Mouse (Mus musculus) midbrain, embryonic 13.5 days (tissue): ENCODE results near the gene Hus1b. TPM values are rescaled to one million over a fixed set of nuclear protein-coding genes. Genes with fewer than 3 reads are reported as not detected.
A peak's percentile ranks its signal among the peaks of the same experiment; 100 is the strongest.

Source experiments
- ATAC-seq: fragments of 200-750 bp; cut with Nextera tagmentation; 2 replicates; pipeline ENCODE4 v1.8.0; 2017; ENCODE audit warnings: mild to moderate bottlenecking, moderate TSS enrichment, moderate library complexity
- H3K27ac ChIP-seq: fragments of 300-500 bp; sonication (generic); 2 replicates; pipeline ENCODE4 v1.5.1; 2015; ENCODE audit warnings: inconsistent platforms, mild to moderate bottlenecking, moderate library complexity
- H3K27me3 ChIP-seq: fragments of 300-500 bp; sonication (generic); 2 replicates; pipeline ENCODE4 v1.6.1; 2015; ENCODE audit warnings: mild to moderate bottlenecking, inconsistent platforms
- H3K36me3 ChIP-seq: fragments of 300-500 bp; sonication (generic); 2 replicates; pipeline ENCODE4 v1.6.1; 2015; ENCODE audit warnings: mild to moderate bottlenecking, inconsistent platforms
- H3K4me1 ChIP-seq: fragments of 300-500 bp; sonication (generic); replicated peaks from 2 replicates; pipeline ENCODE4 v1.6.1; 2015; ENCODE audit warnings: inconsistent platforms
- H3K4me2 ChIP-seq: fragments of 300-500 bp; sonication (generic); replicated peaks from 2 replicates; pipeline ENCODE4 v1.6.1; 2015; ENCODE audit warnings: moderate library complexity, mild to moderate bottlenecking, inconsistent platforms
- H3K4me3 ChIP-seq: fragments of 300-500 bp; sonication (generic); replicated peaks from 2 replicates; pipeline ENCODE4 v1.5.1; 2015; ENCODE audit warnings: mild to moderate bottlenecking, inconsistent platforms
- H3K9ac ChIP-seq: fragments of 300-500 bp; sonication (generic); replicated peaks from 2 replicates; pipeline ENCODE4 v1.6.1; 2015; ENCODE audit warnings: mild to moderate bottlenecking, inconsistent platforms
- H3K9me3 ChIP-seq: fragments of 300-500 bp; sonication (generic); 2 replicates; pipeline ENCODE4 v1.6.1; 2016; ENCODE audit warnings: mild to moderate bottlenecking, inconsistent platforms
- WGBS: fragments of 180-500 bp; shearing (Covaris S2); methylation state at CpG from one replicate; pipeline ENCODE4 v1.1.7; 2015; 5-methylcytosine and 5-hydroxymethylcytosine counted together
- polyA plus RNA-seq: library from polyadenylated mRNA; unstranded; fragments of >200 nt; fragmentation: Nextera tagmentation; extraction: Ambion mirVana; gene quantifications from 2 replicates; pipeline ENCODE4 v1.2.1, GENCODE M21; 2015

Gene Hus1b
- polyA plus RNA-seq, 1 experiment from 2014 or later = not detected

DNA sequence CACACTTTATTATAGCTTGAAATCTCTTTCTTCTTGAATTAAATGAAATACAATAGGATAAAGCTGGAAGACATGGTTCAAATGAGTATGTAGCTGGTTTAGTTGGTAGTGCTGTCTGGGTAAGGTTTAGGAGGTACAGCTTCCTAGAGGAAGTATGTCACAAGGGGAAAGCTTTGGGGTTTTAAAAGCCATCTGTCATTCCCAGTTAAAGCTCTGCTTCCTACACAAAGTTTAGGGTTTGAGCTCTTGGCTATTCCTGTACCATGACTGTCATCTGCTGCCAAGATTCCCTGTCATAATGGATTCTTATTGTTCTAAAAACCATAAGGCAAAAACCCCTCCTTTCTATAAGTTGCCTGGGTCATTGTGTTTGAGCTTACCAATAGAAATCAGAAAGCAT lies 1.8 kb downstream of the Hus1b start:
- no peak for ATAC-seq
- Histone ChIP-seq H3K4me2 (no peak overlapping the region), H3K4me1 (no peaks in the 10 kb centered on the region), H3K4me3 (no peak overlapping the region), H3K9me3 (no peaks in the 10 kb centered on the region), H3K9ac (no peak overlapping the region), H3K27ac (no peak overlapping the region), H3K36me3 (peaks cover 5% of the 10 kb centered on the region; the same call in 1 of the 2 replicates), H3K27me3 (no peaks in the 10 kb centered on the region)

DNA sequence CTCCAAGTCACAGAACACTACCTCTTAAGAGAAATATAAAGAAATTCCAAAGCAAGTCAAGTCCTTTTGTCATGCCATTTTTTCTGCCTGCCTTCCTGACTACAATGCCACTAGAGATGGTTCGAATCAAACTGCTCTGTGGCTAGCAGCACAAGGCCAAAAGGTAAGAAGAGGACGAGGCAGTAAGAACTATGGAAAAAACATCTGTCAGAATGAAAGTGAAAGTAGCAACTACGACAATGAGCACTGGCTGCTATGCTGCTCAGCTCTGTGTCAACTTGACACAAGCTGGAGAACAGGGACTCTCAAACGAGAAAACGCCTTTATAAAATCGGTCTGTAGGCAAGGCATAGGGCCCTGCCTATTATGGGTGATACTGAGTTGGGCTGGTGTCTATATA lies 14.6 kb downstream of the Hus1b start:
- Histone ChIP-seq H3K4me3 (no peak overlapping the region), H3K9ac (no peak overlapping the region), H3K36me3 (peaks cover 7% of the 10 kb centered on the region; the same call in 1 of the 2 replicates), H3K9me3 (no peaks in the 10 kb centered on the region), H3K27me3 (no peaks in the 10 kb centered on the region), H3K4me2 (no peak overlapping the region), H3K27ac (no peak overlapping the region), H3K4me1 (no peaks in the 10 kb centered on the region)
- 81% methylated on average over 6 of the region's 6 CpGs for WGBS
- ATAC-seq = no peak

DNA sequence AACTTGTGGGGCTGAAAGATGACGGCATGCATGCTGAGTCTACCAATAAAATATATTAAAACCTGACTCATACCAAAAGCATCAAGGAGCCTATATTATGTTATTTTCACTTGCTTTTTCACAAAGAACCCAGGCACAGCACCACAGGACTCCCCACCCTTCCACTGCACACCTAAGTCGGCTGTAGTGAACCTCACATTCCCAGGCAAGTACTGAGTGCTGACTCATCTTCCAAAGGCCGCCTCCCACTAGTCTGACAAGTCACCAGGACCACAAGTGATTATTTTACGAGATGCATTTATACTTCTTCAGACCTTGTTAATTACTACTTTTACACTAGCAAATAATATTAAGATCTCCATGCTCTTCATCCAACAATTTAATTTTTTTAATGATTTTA lies 15.9 kb downstream of the Hus1b start:
- Histone ChIP-seq H3K9me3 (no peaks in the 10 kb centered on the region), H3K27me3 (no peaks in the 10 kb centered on the region), H3K36me3 (peaks cover 7% of the 10 kb centered on the region; the same call in 1 of the 2 replicates), H3K4me3 (no peak overlapping the region), H3K9ac (no peak overlapping the region), H3K27ac (no peak overlapping the region), H3K4me2 (no peak overlapping the region), H3K4me1 (no peaks in the 10 kb centered on the region)
- no peak for ATAC-seq
- WGBS = 86% methylated on average over 4 of the region's 4 CpGs

DNA sequence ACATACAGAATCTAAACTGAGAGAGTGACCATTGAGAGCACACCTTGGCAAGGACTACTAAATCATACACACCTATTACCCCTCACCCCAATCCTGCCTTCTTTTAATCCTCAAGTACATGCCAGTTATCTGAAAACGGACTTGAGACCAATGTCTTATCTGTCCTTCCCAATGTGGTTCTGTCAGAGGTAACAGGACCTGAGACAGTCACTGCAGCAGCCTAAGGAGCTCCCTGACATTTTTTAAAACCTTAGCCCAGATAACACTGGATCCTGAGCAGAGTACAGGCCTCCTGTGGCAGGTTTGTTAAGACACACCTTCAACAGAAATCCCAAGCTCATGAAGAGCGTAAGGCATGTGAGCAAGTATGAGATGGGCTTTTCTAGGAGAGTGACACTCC lies 18.4 kb downstream of the Hus1b start:
- no peak overlapping the region for H3K4me2 ChIP-seq
- no peak overlapping the region for H3K4me3 ChIP-seq
- H3K36me3 ChIP-seq = peaks cover 11% of the 10 kb centered on the region; the same call in 1 of the 2 replicates
- no peak for ATAC-seq
- H3K9ac ChIP-seq = no peak overlapping the region
- H3K27ac ChIP-seq = no peak overlapping the region
- H3K4me1 ChIP-seq = no peaks in the 10 kb centered on the region
- H3K9me3 ChIP-seq = no peaks in the 10 kb centered on the region
- 92% methylated on average over 2 of the region's 2 CpGs for WGBS
- no peaks in the 10 kb centered on the region for H3K27me3 ChIP-seq

DNA sequence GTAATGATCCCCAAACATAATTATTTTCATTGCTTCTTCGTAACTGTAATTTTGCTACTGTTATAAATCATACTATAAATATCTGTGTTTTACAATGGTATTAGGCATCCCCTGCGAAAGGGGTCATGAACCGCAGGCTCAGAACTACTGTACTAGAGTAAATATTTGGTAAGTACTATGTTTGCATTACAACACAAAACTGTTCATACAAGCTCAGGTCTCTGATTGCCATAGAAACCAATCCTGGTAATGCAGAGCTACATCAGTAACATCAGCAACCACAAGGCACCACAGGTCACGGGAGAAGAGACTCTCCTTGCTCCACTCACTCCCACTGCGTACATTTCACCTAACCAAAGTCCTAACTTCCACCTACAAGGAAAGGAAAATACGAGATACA lies 23.3 kb downstream of the Hus1b start:
- H3K36me3 ChIP-seq = peaks cover 18% of the 10 kb centered on the region
- no peaks in the 10 kb centered on the region for H3K27me3 ChIP-seq
- no peaks in the 10 kb centered on the region for H3K9me3 ChIP-seq
- H3K4me3 ChIP-seq = no peak overlapping the region
- no peak overlapping the region for H3K27ac ChIP-seq
- 89% methylated on average over 6 of the region's 6 CpGs for WGBS
- no peak overlapping the region for H3K9ac ChIP-seq
- no peak for ATAC-seq
- H3K4me2 ChIP-seq = no peak overlapping the region
- no peaks in the 10 kb centered on the region for H3K4me1 ChIP-seq

DNA sequence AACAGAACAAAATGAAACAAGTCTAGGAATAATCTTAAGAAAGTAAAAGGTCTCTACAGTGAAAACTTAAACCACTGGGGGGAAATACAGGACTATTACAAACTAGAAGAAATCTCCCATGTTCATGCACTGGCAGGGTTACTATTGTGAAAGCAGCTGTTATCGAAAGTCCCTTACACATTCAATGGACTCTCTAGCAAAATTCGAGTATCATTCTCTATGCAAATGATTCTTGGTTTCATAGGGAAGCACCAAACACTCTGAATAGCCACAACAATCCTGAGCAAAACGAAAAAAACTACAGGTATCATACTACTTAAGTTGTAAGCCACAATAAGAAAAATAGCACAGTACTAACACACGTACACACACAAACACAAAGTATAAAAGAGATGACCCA lies 25.6 kb downstream of the Hus1b start:
- H3K4me3 ChIP-seq = no peak overlapping the region
- no peak overlapping the region for H3K27ac ChIP-seq
- H3K36me3 ChIP-seq = peaks cover 19% of the 10 kb centered on the region
- no peak for ATAC-seq
- 85% methylated on average over 4 of the region's 4 CpGs for WGBS
- no peak overlapping the region for H3K4me2 ChIP-seq
- H3K4me1 ChIP-seq = no peaks in the 10 kb centered on the region
- H3K9me3 ChIP-seq = no peaks in the 10 kb centered on the region
- H3K9ac ChIP-seq = no peak overlapping the region
- H3K27me3 ChIP-seq = no peaks in the 10 kb centered on the region

DNA sequence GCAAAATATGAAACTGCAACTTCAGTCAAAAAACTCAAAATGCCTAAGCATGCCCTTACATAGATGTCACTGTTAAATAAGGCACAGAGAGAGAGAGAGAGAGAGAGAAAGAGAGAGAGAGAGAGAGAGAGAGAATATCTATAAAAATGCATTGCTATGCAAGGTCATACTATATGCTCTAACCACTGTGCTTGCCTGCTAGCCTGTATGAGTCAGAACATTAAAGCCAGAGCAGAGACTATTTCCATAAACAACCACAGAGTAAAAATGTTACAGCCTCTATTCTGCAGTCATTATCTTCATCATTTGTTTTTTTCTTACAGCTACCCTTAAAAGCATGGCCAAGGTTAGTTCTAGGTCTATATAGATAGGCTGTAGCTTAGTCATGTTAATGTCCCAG lies 33.8 kb downstream of the Hus1b start:
- no peak overlapping the region for H3K9ac ChIP-seq
- H3K27me3 ChIP-seq = no peaks in the 10 kb centered on the region
- H3K27ac ChIP-seq = no peak overlapping the region
- no peak overlapping the region for H3K4me3 ChIP-seq
- H3K9me3 ChIP-seq = no peaks in the 10 kb centered on the region
- no peak overlapping the region for H3K4me2 ChIP-seq
- H3K36me3 ChIP-seq = peaks cover 9% of the 10 kb centered on the region; the same call in 1 of the 2 replicates
- H3K4me1 ChIP-seq = peaks cover 4% of the 10 kb centered on the region; the same call in 1 of the 2 replicates
- no peak for ATAC-seq

DNA sequence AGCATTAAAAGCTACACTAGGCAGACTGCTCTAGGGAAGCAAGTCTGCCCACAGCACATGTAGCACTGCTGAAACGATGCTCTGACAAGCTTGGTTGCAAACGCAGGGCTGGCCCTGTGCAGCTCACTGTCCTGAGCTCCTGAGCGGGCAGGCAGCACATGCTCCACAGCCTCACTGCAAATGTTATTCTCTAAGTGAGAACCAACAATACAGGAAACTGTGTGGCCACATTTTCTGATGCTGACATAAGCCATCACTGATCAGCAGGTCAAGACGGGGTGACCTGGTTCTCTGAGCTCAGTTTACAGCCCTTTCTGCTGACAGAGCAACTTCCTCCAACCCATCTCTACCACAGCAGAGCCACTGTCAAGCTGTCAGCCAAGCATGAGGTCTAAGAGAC lies 34.5 kb downstream of the Hus1b start:
- Histone ChIP-seq H3K9me3 (no peaks in the 10 kb centered on the region), H3K27ac (no peak overlapping the region), H3K4me3 (no peak overlapping the region), H3K4me2 (no peak overlapping the region), H3K27me3 (no peaks in the 10 kb centered on the region), H3K9ac (0 out of 2 replicates have a peak overlapping the region, but pooled peaks have one; percentile 3), H3K4me1 (peaks cover 4% of the 10 kb centered on the region; the same call in 1 of the 2 replicates), H3K36me3 (peaks cover 11% of the 10 kb centered on the region)
- WGBS = 25% methylated on average over 4 of the region's 4 CpGs
- ATAC-seq = no peak

DNA sequence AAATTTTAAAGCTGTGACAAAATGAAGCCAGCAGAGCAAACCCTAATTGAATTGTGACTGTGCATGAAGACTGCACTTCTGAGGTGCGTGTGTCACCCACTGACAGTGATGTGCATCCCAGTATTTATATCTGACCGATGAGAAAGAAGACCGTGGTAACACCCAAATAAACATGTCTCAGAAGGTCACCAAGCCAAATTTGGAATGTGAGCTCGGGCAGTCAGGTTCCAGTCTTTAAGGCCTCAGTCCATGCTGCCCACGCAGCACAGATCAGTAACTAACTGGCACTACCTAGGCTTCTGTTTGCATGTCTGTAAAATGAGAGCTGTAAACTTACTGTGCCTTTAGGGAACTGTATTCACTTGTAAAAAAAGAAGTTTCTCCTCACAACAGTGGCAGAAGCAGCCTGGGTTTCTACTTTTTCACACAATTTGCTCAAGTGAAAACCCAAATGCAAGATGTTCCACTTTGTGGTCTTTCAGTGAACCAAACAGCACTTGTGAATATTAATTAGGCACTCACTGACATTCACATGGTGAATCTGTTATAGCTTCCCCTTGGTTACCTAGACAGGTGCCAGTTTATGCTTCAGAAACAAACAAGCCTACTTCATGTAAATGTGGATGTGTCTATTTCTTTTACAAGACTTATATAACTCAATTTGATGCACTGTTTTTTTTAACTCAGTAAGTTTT lies 35.5 kb downstream of the Hus1b start:
- ATAC-seq = no peak
- no peak overlapping the region for H3K4me3 ChIP-seq
- 87% methylated on average over 5 of the region's 5 CpGs for WGBS
- no peaks in the 10 kb centered on the region for H3K9me3 ChIP-seq
- peaks cover 4% of the 10 kb centered on the region; the same call in 1 of the 2 replicates for H3K4me1 ChIP-seq
- no peak overlapping the region for H3K9ac ChIP-seq
- H3K4me2 ChIP-seq = no peak overlapping the region
- H3K27me3 ChIP-seq = no peaks in the 10 kb centered on the region
- peaks cover 11% of the 10 kb centered on the region for H3K36me3 ChIP-seq
- H3K27ac ChIP-seq = no peak overlapping the region

DNA sequence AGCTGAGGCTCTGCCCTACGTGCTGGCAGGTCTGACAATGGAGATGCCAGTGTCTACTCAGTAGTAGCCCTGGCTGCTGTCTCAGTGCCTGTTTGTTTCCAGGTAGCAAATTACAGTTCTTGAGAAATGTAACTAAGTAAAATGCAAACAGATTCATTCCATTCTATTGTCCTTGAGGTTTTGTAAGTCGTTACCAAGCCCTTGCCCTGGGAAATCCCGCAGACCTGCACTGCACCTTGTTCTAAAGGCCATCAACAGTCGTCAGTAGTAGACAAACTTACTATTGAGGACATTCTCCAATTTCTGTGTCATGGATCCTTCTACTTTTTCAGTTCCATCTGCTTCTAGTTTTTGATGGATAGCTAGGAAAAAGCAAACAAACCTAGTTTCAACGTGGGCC lies 36.7 kb downstream of the Hus1b start:
- no peaks in the 10 kb centered on the region for H3K27me3 ChIP-seq
- ATAC-seq = no peak
- no peak overlapping the region for H3K4me2 ChIP-seq
- H3K4me3 ChIP-seq = no peak overlapping the region
- no peaks in the 10 kb centered on the region for H3K9me3 ChIP-seq
- H3K27ac ChIP-seq = no peak overlapping the region
- peaks cover 11% of the 10 kb centered on the region for H3K36me3 ChIP-seq
- peaks cover 4% of the 10 kb centered on the region; the same call in 1 of the 2 replicates for H3K4me1 ChIP-seq
- H3K9ac ChIP-seq = no peak overlapping the region
- WGBS = 84% methylated on average over 5 of the region's 5 CpGs

DNA sequence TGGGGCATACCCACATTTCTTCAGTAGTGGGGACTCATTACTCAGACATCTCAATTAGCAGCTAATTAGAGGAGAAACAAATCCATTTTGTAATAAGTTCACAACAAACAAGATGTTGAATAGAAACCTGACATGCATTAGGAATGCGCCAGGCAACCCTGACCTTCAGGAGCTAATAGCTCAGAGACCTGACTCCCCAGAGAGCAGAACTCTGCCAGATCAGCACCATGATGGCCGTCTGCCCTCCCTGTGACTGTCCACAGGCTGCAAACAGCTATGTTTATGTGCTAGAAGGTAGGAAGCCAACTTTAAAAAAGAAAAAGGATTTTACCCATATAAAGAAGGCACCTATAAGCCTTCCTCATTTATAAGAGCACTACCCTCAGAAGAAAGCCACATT lies 45.3 kb downstream of the Hus1b start:
- H3K9ac ChIP-seq = no peak overlapping the region
- no peak for ATAC-seq
- no peaks in the 10 kb centered on the region for H3K4me1 ChIP-seq
- H3K9me3 ChIP-seq = no peaks in the 10 kb centered on the region
- no peak overlapping the region for H3K4me3 ChIP-seq
- peaks cover 18% of the 10 kb centered on the region for H3K36me3 ChIP-seq
- H3K27ac ChIP-seq = no peak overlapping the region
- no peaks in the 10 kb centered on the region for H3K27me3 ChIP-seq
- no peak overlapping the region for H3K4me2 ChIP-seq
- WGBS = 55% methylated on average over 2 of the region's 2 CpGs

DNA sequence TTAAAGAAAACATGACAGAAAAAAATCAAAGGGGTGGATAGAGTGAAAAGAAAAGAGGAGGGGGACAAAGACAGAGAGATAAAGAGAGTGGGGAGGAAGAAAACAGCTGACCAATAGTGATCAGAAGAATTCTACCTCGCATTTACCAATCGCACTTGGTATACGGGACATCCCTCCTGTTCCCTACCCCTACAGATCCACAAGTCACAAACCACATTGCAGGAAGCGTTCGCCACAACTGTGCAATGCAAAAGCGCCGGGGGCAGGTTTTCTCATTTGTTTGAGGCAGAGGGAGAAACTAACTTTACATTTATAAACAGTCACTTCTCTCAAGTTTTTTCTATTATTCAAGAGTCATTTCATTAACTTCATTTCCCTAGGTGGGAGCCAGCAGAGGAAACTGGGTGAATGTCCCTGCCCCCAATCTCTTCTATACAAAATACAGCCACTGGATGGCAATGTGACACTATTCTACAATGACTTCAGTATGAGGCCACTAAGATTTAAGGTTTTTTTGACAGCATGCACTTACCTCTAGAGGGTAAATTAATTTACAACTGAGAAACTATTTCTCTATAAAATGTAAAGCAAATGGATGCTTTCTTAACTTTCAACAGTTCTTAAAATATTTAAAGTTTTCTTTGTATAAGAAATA lies 46.0 kb downstream of the Hus1b start:
- H3K9ac ChIP-seq = no peak overlapping the region
- 91% methylated on average over 7 of the region's 7 CpGs for WGBS
- no peak for ATAC-seq

More for the DNA sequence above, 46.0 kb downstream of the Hus1b start:
- H3K27me3 ChIP-seq = no peaks in the 10 kb centered on the region
- H3K4me3 ChIP-seq = no peak overlapping the region
- no peak overlapping the region for H3K27ac ChIP-seq
- no peak overlapping the region for H3K4me2 ChIP-seq
- no peaks in the 10 kb centered on the region for H3K4me1 ChIP-seq
- peaks cover 18% of the 10 kb centered on the region for H3K36me3 ChIP-seq
- H3K9me3 ChIP-seq = no peaks in the 10 kb centered on the region
